Mouse (Mus musculus) ovary, adult 18-20 months (tissue): ENCODE data around the gene March7.

Experiments used
- DNase-seq: peaks from one replicate; pipeline ENCODE4 v3.0.0; 2022; ENCODE audit warnings: low spot score, mixed read lengths

Gene March7

GRCm38 (mm10) chr2:60209703-60210651, at the start of gene March7, which contains the start of gene Baz2b:
Gene March7 (plus strand): TSS chr2:60209887.
Gene Baz2b (minus strand): TSS chr2:60209839.
- DNase-seq, result peak; percentile 79

GRCm38 (mm10) chr2:60163744-60164143, 45.9 kb upstream of the March7 start:
- DNase-seq, result no peak

GRCm38 (mm10) chr2:60165679-60166078, 44.0 kb upstream of the March7 start:
- no peak for DNase-seq

GRCm38 (mm10) chr2:60166878-60167277, 42.8 kb upstream of the March7 start:
- no peak for DNase-seq

DNA sequence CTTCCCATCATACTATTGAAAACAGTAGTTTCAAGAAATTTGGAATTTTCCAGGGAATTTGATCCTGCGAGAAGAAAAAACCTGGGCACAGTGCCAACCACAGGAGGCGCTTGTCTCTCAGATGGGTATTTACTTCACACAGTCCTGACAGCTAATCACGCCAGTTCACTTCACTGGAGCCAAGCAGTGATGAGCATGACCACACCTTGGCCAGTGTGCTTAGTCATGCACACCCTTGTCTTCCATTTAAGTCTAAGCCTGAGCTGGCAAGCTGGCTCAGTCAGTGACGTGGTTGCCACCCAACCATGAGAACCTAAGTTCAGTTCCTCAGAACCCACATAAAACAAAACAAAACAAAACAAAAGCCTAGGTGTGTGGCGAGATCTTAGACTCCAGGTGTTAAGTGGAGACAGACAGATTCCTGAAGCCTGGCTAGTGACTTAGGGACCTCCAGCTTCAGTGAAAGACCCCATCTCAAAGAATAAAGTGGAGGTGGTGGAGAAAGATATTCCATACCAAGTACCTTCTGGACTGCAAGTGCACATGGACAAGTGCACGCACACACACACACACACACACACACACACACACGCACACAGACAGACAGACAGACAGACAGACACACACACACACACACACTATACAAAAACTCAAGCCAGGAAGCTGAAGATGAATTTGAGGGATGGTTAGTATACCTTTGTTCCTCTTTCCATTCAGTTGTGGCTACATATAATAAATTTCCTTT, 37.7 kb upstream of the March7 start:
- DNase-seq, result no peak

DNA sequence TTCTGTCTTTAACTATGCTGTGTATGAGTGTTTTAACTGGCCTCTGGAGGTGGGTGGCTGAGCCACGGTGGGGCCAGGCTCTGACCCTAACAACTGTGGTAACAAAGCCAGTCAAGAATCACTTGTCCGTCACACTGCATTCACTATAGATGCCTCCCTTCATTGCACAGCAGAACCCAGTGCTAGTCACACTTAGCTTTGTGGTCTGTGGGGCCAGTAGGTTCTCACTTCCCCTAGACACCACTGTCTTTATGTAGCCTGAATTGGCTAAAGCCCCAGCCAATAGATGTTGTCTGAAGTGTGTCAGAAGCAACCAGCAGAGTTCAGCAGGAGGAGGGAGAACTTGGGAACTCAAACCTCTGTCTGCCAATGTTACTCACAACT, 37.2 kb upstream of the March7 start:
- DNase-seq, result no peak

DNA sequence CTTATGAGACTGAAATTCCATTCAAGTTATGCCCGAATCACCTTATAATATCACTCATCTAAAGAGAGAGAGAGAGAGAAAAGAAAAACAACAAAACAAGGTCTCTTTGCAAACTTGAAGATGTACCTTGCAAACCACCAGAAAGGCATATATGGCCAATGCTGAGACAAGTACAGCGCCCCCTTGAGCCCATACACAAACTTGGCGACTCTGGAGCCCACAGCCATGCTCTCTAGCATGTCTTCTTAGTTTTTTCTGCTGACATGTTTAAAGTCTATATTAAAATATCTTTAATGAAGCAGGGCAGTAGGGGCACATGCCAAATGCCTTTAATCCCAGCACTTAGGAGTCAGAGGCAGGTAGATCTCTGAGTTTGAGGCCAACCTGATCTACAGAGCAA, 36.5 kb upstream of the March7 start:
- DNase-seq, result no peak

GRCm38 (mm10) chr2:60173595-60173994, 36.1 kb upstream of the March7 start:
- DNase-seq, result no peak

DNA sequence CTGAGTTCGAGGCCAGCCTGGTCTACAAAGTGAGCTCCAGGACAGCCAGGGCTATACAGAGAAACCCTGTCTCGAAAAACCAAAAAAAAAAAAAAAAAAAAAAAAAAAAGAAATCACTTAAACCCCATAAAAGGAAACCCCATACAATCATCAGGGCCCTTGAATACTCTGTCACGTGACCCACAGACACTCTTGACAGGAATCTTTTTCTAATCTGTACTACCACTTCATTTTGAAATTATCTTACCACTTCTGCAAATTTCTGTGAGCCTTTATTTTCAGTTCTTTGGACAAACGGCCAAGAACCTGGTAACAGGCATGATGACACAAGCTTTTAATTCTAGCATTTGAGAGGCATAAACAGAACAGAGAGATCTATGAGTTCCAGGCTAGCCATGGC, 34.6 kb upstream of the March7 start:
- no peak for DNase-seq

GRCm38 (mm10) chr2:60176087-60176486, 33.6 kb upstream of the March7 start:
- DNase-seq, result no peak

- DNase-seq, result no peak
Observed at GRCm38 (mm10) chr2:60177490-60177889, 32.2 kb upstream of the March7 start.

- DNase-seq, result no peak
Observed at GRCm38 (mm10) chr2:60181696-60182095, 28.0 kb upstream of the March7 start.

DNA sequence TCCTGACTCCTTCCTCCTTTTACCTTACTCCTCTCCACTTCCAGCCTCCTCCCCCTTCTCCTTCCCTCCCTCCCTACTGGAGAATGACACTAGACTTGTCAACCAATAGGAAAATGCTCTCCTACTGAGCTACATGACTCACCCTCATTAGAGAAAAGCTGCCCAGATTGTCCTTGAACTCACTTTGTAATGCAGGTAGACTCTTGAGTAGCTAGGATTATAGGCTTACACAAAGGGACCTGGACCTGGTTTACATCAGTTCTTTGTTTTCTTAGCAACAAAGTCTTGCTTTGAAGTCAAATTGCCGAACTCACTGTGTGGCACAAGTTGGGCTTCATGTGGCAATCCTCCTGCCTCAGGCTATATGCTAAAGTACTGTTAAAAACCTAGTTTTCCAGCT, 12.8 kb upstream of the March7 start:
- DNase-seq, result no peak

DNA sequence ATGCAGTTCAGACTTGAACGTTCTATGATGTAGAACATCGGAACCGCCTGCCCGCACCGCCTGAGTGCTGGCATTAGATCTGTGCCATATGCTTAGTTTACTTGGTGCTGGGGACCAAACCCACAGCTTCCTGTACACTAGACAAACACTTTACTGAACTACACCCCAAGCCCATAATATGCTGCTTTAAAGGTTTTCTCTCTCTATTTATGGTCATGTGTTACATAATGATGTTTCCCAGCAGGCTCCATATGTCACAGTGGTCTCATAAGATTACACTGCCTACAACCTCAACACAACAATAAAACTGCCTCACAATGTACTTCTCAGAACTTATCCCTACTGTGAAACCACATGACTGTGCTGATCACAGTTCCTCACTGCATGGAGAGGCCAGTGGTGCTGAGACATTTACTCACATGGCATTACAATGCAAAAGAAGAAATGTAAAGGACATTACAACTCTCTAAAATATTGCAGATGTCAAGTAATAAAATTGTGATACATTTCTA, 9.6 kb upstream of the March7 start:
- no peak for DNase-seq

GRCm38 (mm10) chr2:60200667-60201066, 9.0 kb upstream of the March7 start:
- no peak for DNase-seq

DNA sequence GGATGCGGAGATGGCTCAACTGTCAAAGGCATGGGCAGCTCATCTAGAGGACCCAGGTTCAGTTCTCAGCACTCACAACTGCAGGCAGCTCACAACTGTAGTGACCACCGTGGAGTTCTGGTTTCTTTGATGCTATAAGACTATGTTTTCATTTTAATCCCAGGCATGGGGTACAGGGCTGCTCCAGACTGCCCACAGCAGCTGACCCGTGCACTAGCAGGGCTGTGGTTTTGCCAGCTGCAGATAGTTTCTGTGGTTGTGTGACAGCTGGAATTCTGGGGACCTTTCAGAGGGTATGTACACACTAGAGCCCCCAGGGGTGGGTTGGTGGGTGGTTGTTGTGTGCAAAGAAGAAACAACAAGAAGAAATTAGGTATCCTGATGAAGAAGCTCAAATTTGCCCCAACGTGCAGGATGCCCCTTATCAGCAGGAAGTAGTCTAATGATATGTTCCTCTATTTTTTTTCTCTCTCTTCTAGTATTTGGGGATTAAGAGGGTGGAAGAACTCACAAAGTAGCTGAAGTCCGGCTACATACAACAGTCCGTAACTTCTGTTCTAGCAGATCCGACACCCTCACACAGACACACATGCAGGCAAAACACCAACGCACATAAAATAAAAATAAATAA, 6.7 kb upstream of the March7 start:
- DNase-seq, result no peak

DNA sequence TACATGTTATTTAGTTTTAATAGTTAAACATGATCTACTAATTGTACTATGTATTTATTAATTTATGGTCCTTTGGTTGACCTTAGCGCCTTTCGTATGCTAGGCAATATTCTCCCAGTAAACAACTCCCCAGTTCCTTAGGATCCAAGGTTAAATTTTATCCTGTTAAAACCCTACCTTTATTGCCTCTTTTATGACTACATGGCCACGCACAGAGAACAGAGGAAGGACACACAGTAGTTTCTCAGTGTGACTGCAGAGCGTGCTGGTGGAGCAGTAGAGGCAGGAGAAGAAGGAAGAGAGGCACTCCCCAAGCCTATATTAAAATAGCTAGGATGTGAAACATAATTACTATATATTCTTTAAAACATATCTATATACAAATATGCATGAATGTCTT, 6.0 kb upstream of the March7 start:
- DNase-seq, result no peak

- no peak for DNase-seq
Observed at GRCm38 (mm10) chr2:60204162-60204561, 5.5 kb upstream of the March7 start.

DNA sequence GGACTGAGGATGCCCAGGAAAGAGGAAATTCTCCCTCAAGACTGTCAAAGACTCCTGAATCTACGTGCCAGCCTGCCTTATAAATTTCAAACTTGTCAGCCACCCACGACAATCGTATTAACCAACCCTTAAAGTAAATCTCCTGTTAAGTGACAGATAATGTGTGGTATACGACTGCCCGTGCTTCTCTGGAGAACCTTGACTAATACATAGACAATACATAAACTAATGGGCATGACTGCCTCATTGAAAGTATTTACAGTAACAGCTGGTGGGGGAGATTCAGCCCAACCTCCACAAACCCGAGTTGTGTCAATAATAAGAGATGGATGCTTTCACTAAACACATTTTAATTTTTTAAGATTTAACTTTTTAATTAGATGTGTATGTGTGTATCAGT, 3.9 kb upstream of the March7 start:
- no peak for DNase-seq

- peak; percentile 31 for DNase-seq
Observed at GRCm38 (mm10) chr2:60209122-60209611, 520 bp upstream of the March7 start.

- no peak for DNase-seq
Observed at GRCm38 (mm10) chr2:60210821-60211220, 1.1 kb downstream of the March7 start.

GRCm38 (mm10) chr2:60212488-60212887, 2.8 kb downstream of the March7 start:
- no peak for DNase-seq
